Mouse (Mus musculus): ENCODE data around the gene Rnf150.

DNA sequence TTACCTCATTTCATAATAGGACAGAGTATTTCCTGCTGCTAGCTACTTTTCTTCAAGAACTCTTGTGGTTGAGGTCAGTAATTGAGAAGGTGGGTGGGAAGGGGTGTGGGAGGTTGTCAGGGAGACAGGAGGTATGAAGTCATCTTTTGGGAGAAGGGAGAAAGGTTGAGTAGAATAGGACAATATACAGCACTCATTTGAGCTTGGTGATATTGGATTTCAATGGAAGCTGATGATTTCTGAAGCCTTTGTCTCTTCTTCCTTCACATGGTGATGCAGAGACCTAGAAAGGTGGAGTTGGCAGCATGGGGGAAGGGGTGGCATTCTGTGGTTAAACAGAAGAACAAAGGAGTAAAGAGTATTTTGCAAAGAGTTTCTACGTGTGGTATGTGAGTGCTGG is 119.7 kb downstream of the Rnf150 start:
- no peak for TF ChIP-seq EP300 (IDR thresholded peaks at IDR 0.05; ENCODE audit: insufficient read depth, low read depth, low read length)
- TF ChIP-seq CTCF (IDR thresholded peaks at IDR 0.05; ENCODE audit: low read depth, low read length): no peak

All from ES-Bruce4 (cell line).